Mouse (Mus musculus): ENCODE data around the gene Col24a1.

The Col24a1 gene

GRCm38 (mm10) chr3:145574468-145574867 lies 282.2 kb downstream of the Col24a1 start:
- no peak for DNase-seq (ENCODE audit: low spot score)

GRCm38 (mm10) chr3:145575340-145575739 lies 283.1 kb downstream of the Col24a1 start:
- DNase-seq (ENCODE audit: low spot score) = no peak

GRCm38 (mm10) chr3:145575743-145576481 lies 283.6 kb downstream of the Col24a1 start, which contains the start of gene Znhit6:
Znhit6 (plus strand) TSS chr3:145576205.
- peak; percentile 89 for DNase-seq (ENCODE audit: low spot score)

- no peak for DNase-seq (ENCODE audit: low spot score)
Measured at GRCm38 (mm10) chr3:145576482-145576822, 284.2 kb downstream of the Col24a1 start.

DNA sequence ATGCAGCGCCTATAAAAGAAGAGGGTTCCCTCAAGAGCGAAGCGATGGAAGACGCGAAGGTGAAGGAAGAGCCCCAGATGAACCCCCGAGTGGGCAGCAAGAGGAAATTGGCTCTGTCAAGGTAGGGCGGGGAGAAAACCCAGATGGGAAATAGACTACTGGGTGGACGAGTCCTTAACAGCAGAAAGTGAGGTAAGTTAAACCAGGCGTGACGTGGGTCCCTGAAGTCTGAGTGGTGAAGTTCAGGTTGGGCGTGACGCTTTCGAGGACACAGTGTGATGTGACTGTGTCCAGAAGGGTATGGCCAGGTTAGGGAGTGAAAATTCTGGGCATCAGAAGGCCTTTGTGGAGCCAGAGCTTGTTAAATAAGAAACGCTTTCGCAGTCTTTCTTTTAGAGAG lies 284.6 kb downstream of the Col24a1 start:
- no peak for DNase-seq (ENCODE audit: low spot score)

GRCm38 (mm10) chr3:145583043-145583442 lies 290.8 kb downstream of the Col24a1 start:
- no peak for DNase-seq (ENCODE audit: low spot score)

GRCm38 (mm10) chr3:145583522-145584200 lies 291.4 kb downstream of the Col24a1 start:
- no peak for DNase-seq (ENCODE audit: low spot score)

- no peak for DNase-seq (ENCODE audit: low spot score)
Measured at GRCm38 (mm10) chr3:145590562-145590961, 298.3 kb downstream of the Col24a1 start.

GRCm38 (mm10) chr3:145591841-145592542 lies 299.7 kb downstream of the Col24a1 start:
- DNase-seq (ENCODE audit: low spot score) = no peak

GRCm38 (mm10) chr3:145595354-145595753 lies 303.1 kb downstream of the Col24a1 start:
- no peak for DNase-seq (ENCODE audit: low spot score)

GRCm38 (mm10) chr3:145599059-145599458 lies 306.8 kb downstream of the Col24a1 start:
- no peak for DNase-seq (ENCODE audit: low spot score)

GRCm38 (mm10) chr3:145600801-145601200 lies 308.5 kb downstream of the Col24a1 start:
- no peak for DNase-seq (ENCODE audit: low spot score)

DNA sequence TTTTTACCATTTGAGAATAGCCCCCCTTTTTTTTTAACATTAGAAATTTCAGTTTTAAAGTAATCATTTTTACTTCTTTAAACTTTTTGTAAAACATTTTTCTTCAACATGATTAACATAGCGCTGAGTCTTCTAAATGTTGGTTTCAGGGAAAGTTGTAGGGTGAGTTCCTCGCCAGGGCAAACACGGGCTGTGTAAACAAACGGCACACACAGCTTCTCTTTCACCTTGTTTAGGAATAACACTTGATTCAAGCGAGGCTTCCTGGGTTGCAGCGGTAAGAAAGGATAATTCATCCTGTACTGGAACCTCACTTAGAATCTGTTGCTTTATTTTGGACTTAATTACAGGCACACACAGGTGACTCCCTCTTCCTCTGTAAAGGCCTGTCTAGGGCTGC lies 309.1 kb downstream of the Col24a1 start:
- no peak for DNase-seq (ENCODE audit: low spot score)
